Mouse (Mus musculus): ENCODE data around the gene Mrps18c. TPM values are rescaled to one million over a fixed set of nuclear protein-coding genes. Genes with fewer than 3 reads are reported as not detected.

The Mrps18c gene
- total and polyA plus RNA-seq, 3 experiments: 135 TPM; not detected in 1

DNA sequence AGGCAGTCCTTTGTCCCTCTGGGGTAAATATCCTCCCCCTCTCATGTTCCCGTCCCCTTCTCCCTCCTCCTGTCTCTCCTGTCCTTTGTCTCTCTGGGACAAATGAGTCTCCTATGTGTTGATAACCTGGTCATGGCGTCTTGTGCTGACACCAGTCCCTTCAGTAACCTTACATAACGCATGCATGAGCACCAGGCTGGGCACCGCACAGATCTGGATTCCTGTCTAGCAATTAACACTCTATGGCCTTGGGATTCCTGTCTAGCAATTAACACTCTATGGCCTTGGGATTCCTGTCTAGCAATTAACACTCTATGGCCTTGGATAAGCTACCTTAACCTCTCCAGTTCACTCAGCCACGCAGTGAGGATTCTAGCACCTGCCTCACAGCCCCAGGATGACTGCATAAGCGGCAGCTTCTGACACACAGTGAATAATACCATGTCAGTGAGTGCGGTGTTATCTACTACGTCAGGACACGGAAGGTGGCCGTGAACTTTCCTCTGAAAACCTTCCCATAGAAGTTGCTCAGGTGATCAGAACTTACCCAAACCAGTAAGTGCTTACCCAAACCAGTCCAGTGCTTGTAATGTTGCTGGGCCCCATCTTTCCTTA is 38.3 kb upstream of the Mrps18c start:
- H3K4me3 ChIP-seq (ENCODE audit: control insufficient read depth in 1 of 2, insufficient read depth in 1 of 2, low read depth in 2 of 2, low read length in 2 of 2): no peak overlapping the region
- H3K27ac ChIP-seq (ENCODE audit: control insufficient read depth, low read depth, low read length): no peak overlapping the region
- H3K4me1 ChIP-seq (ENCODE audit: control insufficient read depth in 1 of 2, insufficient read depth in 2 of 2, low read length in 2 of 2): no peaks in the 10 kb centered on the region
- no peaks in the 10 kb centered on the region for H3K27me3 ChIP-seq (ENCODE audit: control insufficient read depth in 1 of 2, insufficient read depth in 2 of 2, low read length in 2 of 2)
- H3K79me2 ChIP-seq (ENCODE audit: control insufficient read depth, insufficient read depth, low read length, poor library complexity): no peaks in the 10 kb centered on the region
- H3K9me3 ChIP-seq (replicated peaks; ENCODE audit: insufficient read depth, low read length): no peaks in the 10 kb centered on the region
- peaks cover 0 to 5% of the 10 kb centered on the region in 2 experiments; a peak in 2 of 4 replicates for H3K36me3 ChIP-seq (ENCODE audit: control insufficient read depth in 1 of 2, insufficient read depth in 2 of 2, low read length in 2 of 2)
- DNase-seq (ENCODE audit: low read depth, low spot score): no peak
- no peak overlapping the region for H3K9ac ChIP-seq (ENCODE audit: control insufficient read depth, low read depth, low read length, poor library complexity, severe bottlenecking)
- no peak for TF ChIP-seq MYB (IDR thresholded peaks at IDR 0.05; ENCODE audit: low read depth, low read length)
- TF ChIP-seq GATA1 (IDR thresholded peaks at IDR 0.05; ENCODE audit: low read depth, low read length): no peak

GRCm38 (mm10) chr5:100761736-100762135 is 36.7 kb upstream of the Mrps18c start:
- no peaks in the 10 kb centered on the region for H3K79me2 ChIP-seq (ENCODE audit: control insufficient read depth, insufficient read depth, low read length, poor library complexity)

GRCm38 (mm10) chr5:100766026-100766425 is 32.4 kb upstream of the Mrps18c start:
- Histone ChIP-seq H3K27ac (ENCODE audit: control insufficient read depth, low read depth, low read length) (no peak overlapping the region), H3K27me3 (ENCODE audit: control insufficient read depth in 1 of 2, insufficient read depth in 2 of 2, low read length in 2 of 2) (no peaks in the 10 kb centered on the region), H3K4me1 (ENCODE audit: control insufficient read depth in 1 of 2, insufficient read depth in 2 of 2, low read length in 2 of 2) (no peaks in the 10 kb centered on the region), H3K79me2 (ENCODE audit: control insufficient read depth, insufficient read depth, low read length, poor library complexity) (no peaks in the 10 kb centered on the region), H3K36me3 (ENCODE audit: control insufficient read depth in 1 of 2, insufficient read depth in 2 of 2, low read length in 2 of 2) (peaks cover 0 to 13% of the 10 kb centered on the region in 2 experiments; a peak in 2 of 4 replicates), H3K9ac (ENCODE audit: control insufficient read depth, low read depth, low read length, poor library complexity, severe bottlenecking) (no peak overlapping the region), H3K4me3 (ENCODE audit: control insufficient read depth in 1 of 2, insufficient read depth in 1 of 2, low read depth in 2 of 2, low read length in 2 of 2) (no peak overlapping the region), H3K9me3 (replicated peaks; ENCODE audit: insufficient read depth, low read length) (no peaks in the 10 kb centered on the region)
- DNase-seq (ENCODE audit: low read depth, low spot score): no peak
- TF ChIP-seq MAFK (IDR thresholded peaks at IDR 0.05; ENCODE audit: borderline replicate concordance, low read depth, low read length) (no peak), ZMIZ1 (IDR thresholded peaks at IDR 0.05; ENCODE audit: low read depth, low read length) (no peak), ZNF384 (IDR thresholded peaks at IDR 0.05; ENCODE audit: low read depth, low read length) (no peak), GABPA (IDR thresholded peaks at IDR 0.05; ENCODE audit: low read depth, low read length) (no peak), MAZ (IDR thresholded peaks at IDR 0.05; ENCODE audit: low read depth, low read length) (no peak), CTCF (IDR thresholded peaks at IDR 0.05 in 2 of 3, conservative IDR thresholded peaks at IDR 0.05 in 1 of 3; ENCODE audit: control insufficient read depth in 1 of 3, insufficient read depth in 1 of 3, low read depth in 2 of 3, low read length in 3 of 3, poor library complexity in 1 of 3, severe bottlenecking in 1 of 3) (no peak), CHD2 (IDR thresholded peaks at IDR 0.05; ENCODE audit: low read length) (no peak), ETS1 (IDR thresholded peaks at IDR 0.05; ENCODE audit: low read depth, low read length) (no peak)

More at GRCm38 (mm10) chr5:100761736-100762135, 36.7 kb upstream of the Mrps18c start:
- TF ChIP-seq NELFE (IDR thresholded peaks at IDR 0.05; ENCODE audit: low read depth, low read length) (no peak), MAX (IDR thresholded peaks at IDR 0.05; ENCODE audit: low read length) (no peak)
- H3K27ac ChIP-seq (ENCODE audit: control insufficient read depth, low read depth, low read length): no peak overlapping the region
- DNase-seq (ENCODE audit: low read depth, low spot score): no peak
- H3K36me3 ChIP-seq (ENCODE audit: control insufficient read depth in 1 of 2, insufficient read depth in 2 of 2, low read length in 2 of 2): peaks cover 0 to 5% of the 10 kb centered on the region in 2 experiments; a peak in 2 of 4 replicates
- no peak overlapping the region for H3K9ac ChIP-seq (ENCODE audit: control insufficient read depth, low read depth, low read length, poor library complexity, severe bottlenecking)
- no peaks in the 10 kb centered on the region for H3K4me1 ChIP-seq (ENCODE audit: control insufficient read depth in 1 of 2, insufficient read depth in 2 of 2, low read length in 2 of 2)
- H3K9me3 ChIP-seq (replicated peaks; ENCODE audit: insufficient read depth, low read length): no peaks in the 10 kb centered on the region
- H3K27me3 ChIP-seq (ENCODE audit: control insufficient read depth in 1 of 2, insufficient read depth in 2 of 2, low read length in 2 of 2): no peaks in the 10 kb centered on the region
- no peak overlapping the region for H3K4me3 ChIP-seq (ENCODE audit: control insufficient read depth in 1 of 2, insufficient read depth in 1 of 2, low read depth in 2 of 2, low read length in 2 of 2)

Measured in MEL (cell line).